Mouse (Mus musculus) intestine, embryonic 14.5 days (tissue): Measurements from ENCODE around the gene Btd. TPM values are rescaled to one million over a fixed set of nuclear protein-coding genes. Genes with fewer than 3 reads are reported as not detected.

Experiments used
- ATAC-seq: fragments of 200-750 bp; cut with Nextera tagmentation; replicated peaks from 2 replicates; pipeline ENCODE4 v1.8.0; 2017; ENCODE audit warnings: low read depth, moderate number of reproducible peaks, moderate TSS enrichment, moderate library complexity; ENCODE audit not compliant: low FRiP score, low TSS enrichment
- DNase-seq: peaks from one replicate; pipeline ENCODE4 v3.0.0-alpha.2; 2018; ENCODE audit warnings: low spot score
- H3K27ac ChIP-seq: fragments of 300-500 bp; sonication (generic); 2 replicates; pipeline ENCODE4 v1.5.1; 2014; ENCODE audit warnings: low read depth, mild to moderate bottlenecking, control low read depth
- H3K27me3 ChIP-seq: fragments of 300-500 bp; sonication (generic); replicated peaks from 2 replicates; pipeline ENCODE4 v1.6.1; 2014; ENCODE audit warnings: low read length, control low read depth; ENCODE audit not compliant: control insufficient read depth, insufficient read depth
- H3K36me3 ChIP-seq: fragments of 300-500 bp; sonication (generic); 2 replicates; pipeline ENCODE4 v1.6.1; 2014; ENCODE audit warnings: low read length, control low read depth; ENCODE audit not compliant: control insufficient read depth, insufficient read depth
- H3K4me1 ChIP-seq: fragments of 300-500 bp; sonication (generic); replicated peaks from 2 replicates; pipeline ENCODE4 v1.6.1; 2014; ENCODE audit warnings: low read length, control low read depth, mixed read lengths; ENCODE audit not compliant: control insufficient read depth, insufficient read depth
- H3K4me2 ChIP-seq: fragments of 300-500 bp; sonication (generic); 2 replicates; pipeline ENCODE4 v1.6.1; 2014; ENCODE audit warnings: low read length
- H3K4me3 ChIP-seq: fragments of 300-500 bp; sonication (generic); 2 replicates; pipeline ENCODE4 v1.5.1; 2014; ENCODE audit warnings: low read depth, low read length, control low read depth, mixed read lengths
- H3K9ac ChIP-seq: fragments of 300-500 bp; sonication (generic); 2 replicates; pipeline ENCODE4 v1.6.1; 2014; ENCODE audit warnings: mild to moderate bottlenecking, low read length
- H3K9me3 ChIP-seq: fragments of 300-500 bp; sonication (generic); 2 replicates; pipeline ENCODE4 v1.6.1; 2016; ENCODE audit warnings: low read length, control low read depth; ENCODE audit not compliant: control insufficient read depth
- WGBS: fragments of 180-500 bp; shearing (Covaris S2); extraction: QIAGEN DNeasy Blood & Tissue Kit; methylation state at CpG from one replicate; pipeline ENCODE4 v1.1.7; 2014; 5-methylcytosine and 5-hydroxymethylcytosine counted together
- polyA plus RNA-seq: library from polyadenylated mRNA; unstranded; fragments of >200 nt; fragmentation: Nextera tagmentation; extraction: Ambion mirVana; gene quantifications from 2 replicates; pipeline ENCODE4 v1.2.1, GENCODE M21; 2014

Btd gene
- polyA plus RNA-seq, 1 experiment from 2014 or later = 21.9 TPM

GRCm38 (mm10) chr14:31660312-31661093 is 19.7 kb downstream of the Btd start:
- no peaks in the 10 kb centered on the region for H3K36me3 ChIP-seq
- no peaks in the 10 kb centered on the region for H3K9me3 ChIP-seq
- no peaks in the 10 kb centered on the region for H3K27me3 ChIP-seq
- ATAC-seq (no peak), DNase-seq (peak; percentile 50)
- H3K27ac ChIP-seq = peak overlapping the region; percentile 99
- peaks cover 63% of the 10 kb centered on the region for H3K4me1 ChIP-seq
- 64% methylated on average over 7 of the region's 7 CpGs for WGBS
- no peak overlapping the region for H3K4me2 ChIP-seq
- H3K4me3 ChIP-seq = no peak overlapping the region
- no peak overlapping the region for H3K9ac ChIP-seq

DNA sequence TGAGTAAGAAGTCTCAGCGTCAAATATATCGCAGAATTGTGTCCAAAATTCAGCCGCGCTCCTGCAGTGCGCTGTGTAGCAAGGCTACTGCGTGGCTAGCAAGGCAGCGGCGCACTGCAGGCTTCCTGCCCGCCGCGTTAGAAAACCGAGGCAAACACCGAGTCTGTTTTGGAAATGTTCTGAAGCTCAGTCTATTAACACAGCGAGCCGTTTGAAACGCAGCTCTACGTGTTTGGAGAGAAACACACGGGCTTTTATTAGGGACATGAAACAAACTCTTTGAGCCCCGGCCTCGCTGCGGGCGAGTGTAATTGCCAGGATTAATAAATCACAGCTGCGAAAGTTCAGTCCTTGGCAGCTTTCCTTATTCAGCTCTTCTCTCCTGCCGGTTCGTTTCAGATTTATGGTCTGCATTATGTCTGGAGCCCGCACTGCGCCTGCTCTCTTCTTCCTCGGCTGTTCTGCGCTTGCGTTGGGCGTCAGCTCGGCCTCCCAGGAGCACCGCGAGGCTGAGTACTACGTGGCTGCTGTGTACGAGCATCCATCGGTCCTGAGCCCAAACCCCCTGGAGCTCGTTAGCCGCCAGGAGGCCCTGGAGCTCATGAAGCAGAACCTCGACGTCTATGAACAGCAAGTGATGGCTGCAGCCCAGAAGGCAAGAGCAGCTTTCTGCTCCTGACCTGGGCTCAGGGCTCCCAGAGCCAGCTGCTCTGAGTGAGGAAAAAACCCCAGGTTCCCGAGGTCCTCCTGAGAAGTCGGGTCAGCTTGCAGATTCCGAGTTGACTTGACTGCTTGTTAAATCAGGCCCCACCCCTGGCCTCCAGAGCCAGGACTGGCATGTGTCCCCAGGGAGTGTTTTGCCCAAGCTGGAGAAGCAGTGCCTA is 21.1 kb downstream of the Btd start:
- DNase-seq (peak; percentile 85), ATAC-seq (peak; percentile 87)
- Histone ChIP-seq H3K4me3 (peak overlapping the region; percentile 39), H3K4me2 (peak overlapping the region; percentile 66), H3K27me3 (no peaks in the 10 kb centered on the region), H3K4me1 (peaks cover 67% of the 10 kb centered on the region), H3K27ac (peak overlapping the region; percentile 99), H3K9ac (peak overlapping the region; percentile 59), H3K9me3 (no peaks in the 10 kb centered on the region), H3K36me3 (peaks cover 3% of the 10 kb centered on the region; the same call in 1 of the 2 replicates)
- 2% methylated on average over 44 of the region's 44 CpGs for WGBS

DNA sequence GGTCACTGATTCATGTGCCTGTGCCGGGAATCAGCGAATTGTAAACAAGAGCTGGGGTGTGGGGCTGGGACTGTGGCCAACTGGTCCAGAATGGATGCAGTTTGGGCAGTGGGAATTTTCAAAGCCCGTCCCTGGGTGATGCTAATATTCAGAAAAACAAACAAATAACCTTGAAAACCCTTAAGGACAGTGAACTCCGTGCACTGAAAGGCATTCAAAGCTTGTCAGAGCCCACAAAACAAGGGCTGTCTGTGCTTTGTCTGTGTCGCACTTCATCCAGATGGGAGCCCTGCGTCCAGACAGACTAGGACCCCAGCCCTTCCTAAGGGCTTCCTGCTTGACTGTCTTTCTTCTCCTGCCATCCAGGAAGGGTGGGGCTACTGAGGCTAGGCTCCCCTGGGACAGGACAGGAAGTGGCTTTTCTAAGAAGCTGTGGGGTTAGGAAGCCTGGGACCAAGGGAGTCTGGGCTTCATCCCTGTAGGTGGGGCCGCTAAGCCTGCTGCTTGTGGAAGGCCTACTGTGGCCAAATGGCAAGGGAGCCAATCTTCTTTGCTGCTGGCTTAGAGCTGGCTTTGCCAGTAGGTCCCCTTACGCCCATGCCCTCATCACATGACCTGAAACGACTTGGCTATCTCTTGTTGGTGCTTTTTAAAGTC is 21.9 kb downstream of the Btd start:
- ATAC-seq = peak; percentile 7; the same call in 1 of the 2 replicates
- Histone ChIP-seq H3K36me3 (peaks cover 10% of the 10 kb centered on the region), H3K9me3 (no peaks in the 10 kb centered on the region), H3K4me3 (peak overlapping the region; percentile 39; the same call in 1 of the 2 replicates), H3K4me2 (peak overlapping the region; percentile 66), H3K4me1 (peaks cover 59% of the 10 kb centered on the region), H3K27ac (peak overlapping the region; percentile 99), H3K27me3 (no peaks in the 10 kb centered on the region), H3K9ac (peak overlapping the region; percentile 59)
- DNase-seq = no peak
- 19% methylated on average over 9 of the region's 9 CpGs for WGBS

GRCm38 (mm10) chr14:31663376-31664099 is 22.7 kb downstream of the Btd start:
- peaks cover 10% of the 10 kb centered on the region for H3K36me3 ChIP-seq
- no peaks in the 10 kb centered on the region for H3K9me3 ChIP-seq
- H3K27me3 ChIP-seq = no peaks in the 10 kb centered on the region
- DNase-seq (peak; percentile 52), ATAC-seq (no peak)
- H3K9ac ChIP-seq = peak overlapping the region; percentile 10; the same call in 1 of the 2 replicates
- H3K27ac ChIP-seq = peak overlapping the region; percentile 99
- H3K4me1 ChIP-seq = peaks cover 59% of the 10 kb centered on the region
- H3K4me2 ChIP-seq = peak overlapping the region; percentile 66; the same call in 1 of the 2 replicates
- WGBS = 87% methylated on average over 13 of the region's 13 CpGs
- H3K4me3 ChIP-seq = no peak overlapping the region

DNA sequence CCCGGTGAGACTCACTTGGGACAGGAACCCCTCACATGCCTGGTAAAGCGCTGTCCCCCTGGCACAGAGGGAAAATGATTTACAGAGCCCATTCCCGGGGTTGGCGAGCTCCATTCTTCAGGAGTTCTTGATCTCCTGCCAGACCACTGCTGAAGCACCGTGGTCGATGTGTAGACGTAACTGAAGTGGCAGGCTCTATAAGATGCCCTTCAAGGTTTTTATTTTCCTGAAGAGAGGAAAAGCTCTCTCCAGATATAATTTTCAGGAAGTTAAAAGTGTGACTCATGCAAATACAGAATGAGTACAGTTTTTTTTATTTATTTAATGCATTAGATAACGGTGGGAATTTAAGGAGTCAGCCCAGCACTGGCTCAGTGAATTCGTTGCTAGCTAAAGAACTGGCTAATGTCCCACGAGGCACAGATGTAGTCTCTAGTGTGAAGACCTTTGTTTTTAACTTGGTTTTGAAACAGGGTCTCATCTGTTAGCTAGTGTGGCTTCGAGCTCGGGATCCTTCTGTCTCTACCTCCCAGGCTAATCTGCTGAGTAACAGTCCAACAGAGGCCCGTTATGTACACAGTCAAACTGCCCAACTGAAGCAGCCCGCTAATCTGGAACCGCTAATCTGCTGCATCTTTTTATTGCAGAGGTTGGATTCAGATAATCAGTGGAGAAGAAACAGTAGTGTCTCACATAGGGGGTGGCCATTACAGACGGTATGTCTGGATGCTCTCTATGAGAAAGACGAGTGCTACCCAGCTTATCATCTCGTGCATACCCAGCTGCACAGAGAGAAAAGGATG is 23.5 kb downstream of the Btd start:
- Histone ChIP-seq H3K4me2 (no peak overlapping the region), H3K27me3 (no peaks in the 10 kb centered on the region), H3K36me3 (peaks cover 10% of the 10 kb centered on the region), H3K27ac (peak overlapping the region; percentile 99; the same call in 1 of the 2 replicates), H3K9ac (no peak overlapping the region), H3K4me3 (no peak overlapping the region), H3K9me3 (no peaks in the 10 kb centered on the region), H3K4me1 (peaks cover 61% of the 10 kb centered on the region)
- ATAC-seq (no peak), DNase-seq (peak; percentile 51)
- WGBS = 46% methylated on average over 18 of the region's 18 CpGs

- no peak overlapping the region for H3K4me2 ChIP-seq
- H3K27ac ChIP-seq = peak overlapping the region; percentile 99
- H3K4me1 ChIP-seq = peaks cover 61% of the 10 kb centered on the region
- no peak overlapping the region for H3K9ac ChIP-seq
- peak; percentile 59 for DNase-seq
- no peaks in the 10 kb centered on the region for H3K27me3 ChIP-seq
- H3K36me3 ChIP-seq = peaks cover 10% of the 10 kb centered on the region
- ATAC-seq = no peak
- H3K9me3 ChIP-seq = no peaks in the 10 kb centered on the region
- H3K4me3 ChIP-seq = no peak overlapping the region
- WGBS = 39% methylated on average over 12 of the region's 12 CpGs
These were observed 24.2 kb downstream of the Btd start for GRCm38 (mm10) chr14:31664903-31665565.

DNA sequence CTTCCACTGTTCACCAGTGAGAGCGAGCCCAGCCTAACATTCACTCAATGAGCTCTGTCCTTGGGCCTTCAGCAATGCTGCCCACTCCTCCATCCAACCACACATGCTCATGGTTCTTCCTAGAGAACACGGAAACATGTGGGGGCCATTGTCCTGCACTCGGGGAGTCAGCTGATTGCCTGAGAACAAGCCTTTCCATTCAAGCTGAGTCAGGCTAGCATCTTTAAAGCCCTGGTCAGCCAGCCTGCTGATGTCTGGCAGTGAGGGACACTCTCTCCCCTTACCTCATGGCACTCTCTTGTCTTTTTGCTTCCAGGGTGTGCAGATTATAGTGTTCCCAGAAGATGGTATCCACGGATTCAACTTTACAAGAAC is 24.7 kb downstream of the Btd start:
- ATAC-seq (no peak), DNase-seq (peak; percentile 51)
- 46% methylated on average over 4 of the region's 4 CpGs for WGBS
- no peaks in the 10 kb centered on the region for H3K27me3 ChIP-seq
- peaks cover 56% of the 10 kb centered on the region for H3K4me1 ChIP-seq
- H3K4me3 ChIP-seq = no peak overlapping the region
- peak overlapping the region; percentile 99 for H3K27ac ChIP-seq
- H3K36me3 ChIP-seq = peaks cover 10% of the 10 kb centered on the region
- H3K9ac ChIP-seq = no peak overlapping the region
- H3K4me2 ChIP-seq = no peak overlapping the region
- no peaks in the 10 kb centered on the region for H3K9me3 ChIP-seq
